Mouse (Mus musculus): ENCODE results near the gene Arhgap42.

Arhgap42 gene

GRCm38 (mm10) chr9:9142561-9142960 is 96.3 kb downstream of the Arhgap42 start:
- no peak for DNase-seq (ENCODE audit: low read depth)

- no peak for DNase-seq (ENCODE audit: low read depth)
Observed at GRCm38 (mm10) chr9:9142144-9142543, 96.8 kb downstream of the Arhgap42 start.

- DNase-seq (ENCODE audit: low read depth) = no peak
Observed at GRCm38 (mm10) chr9:9128996-9129694, 109.8 kb downstream of the Arhgap42 start.

- DNase-seq (ENCODE audit: low read depth) = no peak
Observed at GRCm38 (mm10) chr9:9127041-9127755, 111.7 kb downstream of the Arhgap42 start.

- DNase-seq (ENCODE audit: low read depth) = no peak
Observed at GRCm38 (mm10) chr9:9124156-9124555, 114.7 kb downstream of the Arhgap42 start.

- DNase-seq (ENCODE audit: low read depth) = no peak
Observed at GRCm38 (mm10) chr9:9114266-9114665, 124.6 kb downstream of the Arhgap42 start.

- DNase-seq (ENCODE audit: low read depth) = no peak
Observed at GRCm38 (mm10) chr9:9113847-9114246, 125.1 kb downstream of the Arhgap42 start.

- DNase-seq (ENCODE audit: low read depth) = no peak
Observed at GRCm38 (mm10) chr9:9112921-9113320, 126.0 kb downstream of the Arhgap42 start.

- no peak for DNase-seq (ENCODE audit: low read depth)
Observed at GRCm38 (mm10) chr9:9107697-9108096, 131.2 kb downstream of the Arhgap42 start.

GRCm38 (mm10) chr9:9104761-9105160 is 134.1 kb downstream of the Arhgap42 start:
- DNase-seq (ENCODE audit: low read depth) = no peak

- DNase-seq (ENCODE audit: low read depth) = no peak
Observed at GRCm38 (mm10) chr9:9102158-9102514, 136.8 kb downstream of the Arhgap42 start.

GRCm38 (mm10) chr9:9101482-9102157 is 137.3 kb downstream of the Arhgap42 start:
- no peak for DNase-seq (ENCODE audit: low read depth)

GRCm38 (mm10) chr9:9101055-9101454 is 137.8 kb downstream of the Arhgap42 start:
- DNase-seq (ENCODE audit: low read depth) = no peak

GRCm38 (mm10) chr9:9097835-9098234 is 141.1 kb downstream of the Arhgap42 start:
- DNase-seq (ENCODE audit: low read depth) = no peak

GRCm38 (mm10) chr9:9096761-9097160 is 142.1 kb downstream of the Arhgap42 start:
- no peak for DNase-seq (ENCODE audit: low read depth)

- DNase-seq (ENCODE audit: low read depth) = no peak
Observed at GRCm38 (mm10) chr9:9093096-9093495, 145.8 kb downstream of the Arhgap42 start.

GRCm38 (mm10) chr9:9083441-9083840 is 155.5 kb downstream of the Arhgap42 start:
- DNase-seq (ENCODE audit: low read depth) = no peak

- no peak for DNase-seq (ENCODE audit: low read depth)
Observed at GRCm38 (mm10) chr9:9052920-9053319, 186.0 kb downstream of the Arhgap42 start.

GRCm38 (mm10) chr9:9051184-9051583 is 187.7 kb downstream of the Arhgap42 start:
- no peak for DNase-seq (ENCODE audit: low read depth)

- no peak for DNase-seq (ENCODE audit: low read depth)
Observed at GRCm38 (mm10) chr9:9049202-9049601, 189.7 kb downstream of the Arhgap42 start.

GRCm38 (mm10) chr9:9041009-9041408 is 197.9 kb downstream of the Arhgap42 start:
- DNase-seq (ENCODE audit: low read depth) = no peak

GRCm38 (mm10) chr9:9037017-9037671 is 201.8 kb downstream of the Arhgap42 start:
- no peak for DNase-seq (ENCODE audit: low read depth)

GRCm38 (mm10) chr9:9027904-9028303 is 211.0 kb downstream of the Arhgap42 start:
- DNase-seq (ENCODE audit: low read depth) = no peak
